Mouse (Mus musculus) right cerebral cortex, adult 2 months (tissue): Measurements from ENCODE around the gene Krt16.
"Not testable (repeated sequence)": the region's sequence is repeated elsewhere in the genome, so short reads cannot be mapped to it uniquely, and the experiment has no call there.

Experiments used
- DNase-seq, 2 experiments: peaks; one replicate each; pipeline ENCODE4 v3.0.0; 2021 to 2022; ENCODE audit warnings: low spot score in 2 of 2

The Krt16 gene

DNA sequence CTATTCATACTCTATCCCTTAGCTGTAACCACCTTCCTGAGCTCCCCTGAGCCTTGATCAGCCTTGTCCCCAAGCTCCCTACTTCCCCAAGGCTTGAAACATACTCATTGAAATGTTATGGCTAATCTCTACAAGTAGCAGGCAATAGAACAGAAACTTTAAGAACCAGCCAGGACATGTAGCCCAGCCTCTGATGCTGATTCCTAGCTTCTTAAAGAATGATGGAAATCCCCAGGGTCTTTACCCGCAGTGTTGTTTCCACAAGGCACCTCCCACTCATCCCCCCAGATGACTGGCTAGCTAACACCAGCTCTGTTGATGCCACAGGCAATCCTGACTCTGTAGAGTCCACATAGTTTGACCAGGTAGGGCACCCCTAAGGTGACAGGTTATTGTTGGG is 9.3 kb upstream of the Krt16 start:
- no peak for DNase-seq

DNA sequence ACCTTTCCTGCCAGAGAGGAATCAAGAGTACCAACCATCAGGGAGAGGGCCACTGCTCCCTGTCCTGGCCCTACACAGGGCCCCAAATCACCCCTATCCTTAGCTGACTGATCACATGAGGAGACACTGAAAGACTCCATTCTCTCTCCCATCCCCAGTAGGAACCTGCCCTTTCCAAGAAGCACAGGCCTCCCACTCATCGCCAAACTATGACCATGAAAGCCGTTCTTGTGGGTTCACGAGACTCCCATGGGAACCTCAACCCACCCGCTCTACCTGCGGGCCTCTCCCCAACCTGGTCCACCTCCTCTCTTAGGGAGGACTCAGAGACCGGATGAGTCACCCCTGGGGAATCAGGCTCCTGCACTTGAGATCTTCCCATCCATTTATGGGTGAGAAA is 6.8 kb upstream of the Krt16 start:
- no peak for DNase-seq

DNA sequence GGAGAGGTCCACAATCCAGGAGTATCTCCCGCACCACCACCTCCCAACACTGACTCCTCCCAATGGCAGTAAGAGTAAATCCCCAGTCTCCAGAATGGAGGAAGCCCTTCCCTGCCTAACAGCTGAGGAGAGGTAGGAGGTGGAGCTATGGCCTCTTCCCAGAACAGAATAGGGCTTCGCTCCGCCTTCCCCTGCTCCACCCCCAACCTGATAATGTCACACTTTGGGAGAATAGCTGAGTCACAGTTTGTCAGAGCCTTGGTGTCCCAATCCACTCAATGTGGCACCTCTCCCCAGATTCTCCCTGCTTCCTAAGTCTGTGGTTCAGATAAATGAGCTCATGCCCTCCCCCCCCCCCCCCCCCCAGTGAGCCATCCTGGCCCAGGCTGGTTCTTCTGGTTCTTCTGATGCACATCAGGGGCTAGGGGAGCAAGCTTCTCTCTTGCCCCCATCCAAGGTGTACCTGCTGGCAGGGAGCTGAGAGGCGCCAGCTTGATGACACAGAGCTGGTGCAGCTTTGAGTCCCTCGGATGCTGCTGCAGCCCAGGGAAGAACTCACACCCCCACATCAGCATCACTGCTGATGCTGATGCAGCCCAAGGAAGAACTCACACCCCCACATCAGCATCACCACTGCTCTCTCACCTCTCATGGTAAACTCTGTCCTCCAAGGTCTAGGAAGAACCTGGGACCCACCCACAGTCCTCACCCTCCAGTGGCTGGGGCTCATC is 5.8 kb upstream of the Krt16 start:
- DNase-seq: peak in 1 of 2 experiments; percentile 18

DNA sequence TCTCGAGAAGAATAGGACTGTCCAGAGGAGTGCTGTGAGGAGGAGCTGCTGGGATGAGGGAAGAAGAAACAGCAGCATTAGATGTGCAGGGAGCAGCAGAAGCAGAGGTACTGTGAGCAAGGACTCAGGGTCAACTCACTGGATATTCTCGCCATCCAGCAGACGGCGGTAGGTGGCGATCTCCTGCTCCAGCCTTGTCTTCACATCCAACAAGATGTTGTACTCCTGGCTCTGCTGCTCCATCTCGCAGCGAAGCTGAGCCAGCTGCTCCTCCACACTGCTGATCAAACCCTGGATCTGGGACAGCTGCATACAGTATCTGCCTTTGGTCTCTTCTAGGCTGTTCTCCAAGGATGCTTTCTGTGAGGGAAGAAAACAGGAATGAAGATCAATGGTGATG is 2.2 kb downstream of the Krt16 start:
- not testable (repeated sequence) for DNase-seq

DNA sequence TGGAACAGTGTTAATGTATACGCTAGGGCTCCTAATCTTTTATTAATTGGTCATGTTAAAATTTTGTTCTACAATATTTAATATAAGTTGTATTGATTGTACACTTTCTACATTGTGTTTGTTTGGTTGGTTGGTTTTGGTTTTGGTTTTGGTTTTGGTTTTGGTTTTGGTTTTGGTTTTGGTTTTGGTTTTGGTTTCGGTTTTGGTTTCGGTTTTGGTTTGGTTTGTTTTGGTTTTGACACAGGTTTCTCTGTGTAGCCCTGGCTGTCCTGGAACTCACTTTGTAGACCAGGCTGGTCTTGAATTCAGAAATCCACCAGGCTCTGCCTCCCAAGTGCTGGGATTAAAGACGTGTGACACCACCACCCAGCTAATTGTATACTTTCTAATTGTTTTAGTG is 8.4 kb downstream of the Krt16 start:
- DNase-seq: not testable (repeated sequence)

DNA sequence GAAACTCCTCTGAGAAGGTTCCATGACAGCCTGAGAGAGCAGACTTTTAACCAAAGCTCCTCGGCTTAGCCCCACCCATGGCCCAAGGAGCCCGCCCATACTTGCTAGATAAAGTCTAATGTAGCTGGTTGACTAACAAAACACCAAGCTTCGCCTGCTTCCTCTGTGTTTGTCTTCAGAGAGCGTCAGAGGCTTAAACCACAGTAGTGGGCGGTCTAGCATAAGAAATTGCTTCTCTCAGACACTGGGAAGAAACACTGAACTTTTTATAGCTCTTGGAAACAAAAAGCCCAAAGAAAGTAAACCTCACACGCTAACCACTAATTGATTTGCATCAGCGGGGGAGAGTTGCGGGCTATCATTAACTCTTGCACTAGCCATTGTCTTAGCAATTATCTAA is 27.0 kb downstream of the Krt16 start:
- peak; percentile 26 to 32 for DNase-seq

DNA sequence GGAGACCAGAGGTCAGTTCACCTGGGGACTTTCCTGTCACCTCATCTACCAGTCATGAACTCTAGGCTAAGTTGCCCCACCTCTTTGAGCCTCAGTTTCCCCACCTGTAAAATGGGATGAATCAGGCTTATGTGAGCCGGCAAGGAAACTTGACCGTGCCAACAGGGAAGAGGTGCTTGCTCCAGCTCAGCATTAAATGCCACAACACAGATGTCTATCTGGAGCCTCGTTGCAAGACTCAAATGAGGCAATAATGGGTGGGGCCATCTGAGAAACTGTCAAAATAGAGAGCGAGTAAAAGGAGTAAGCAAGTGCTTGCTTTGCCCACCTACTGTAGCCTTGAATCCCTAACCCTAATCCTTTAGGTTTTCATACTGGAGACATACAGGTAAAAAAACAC is 29.4 kb downstream of the Krt16 start:
- DNase-seq: no peak

DNA sequence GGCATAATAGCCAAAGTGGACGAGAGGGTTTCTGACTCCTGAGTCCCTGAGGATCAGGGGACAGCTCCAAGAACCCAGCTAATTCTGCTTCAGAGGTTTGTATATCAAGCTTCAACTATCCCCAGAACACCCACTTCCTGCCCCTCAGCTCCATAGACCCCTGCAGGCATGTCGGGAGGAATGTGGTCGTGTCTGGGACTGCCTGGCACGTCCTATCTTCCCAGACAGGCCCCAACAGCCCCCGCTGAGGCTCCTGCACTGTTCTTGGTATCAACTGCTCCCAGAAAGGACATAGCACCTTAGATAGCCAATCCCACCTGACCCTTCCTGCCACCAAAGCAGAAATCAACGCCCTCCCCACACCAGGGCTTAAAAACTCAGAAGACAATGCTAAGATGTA is 40.2 kb downstream of the Krt16 start:
- no peak for DNase-seq

DNA sequence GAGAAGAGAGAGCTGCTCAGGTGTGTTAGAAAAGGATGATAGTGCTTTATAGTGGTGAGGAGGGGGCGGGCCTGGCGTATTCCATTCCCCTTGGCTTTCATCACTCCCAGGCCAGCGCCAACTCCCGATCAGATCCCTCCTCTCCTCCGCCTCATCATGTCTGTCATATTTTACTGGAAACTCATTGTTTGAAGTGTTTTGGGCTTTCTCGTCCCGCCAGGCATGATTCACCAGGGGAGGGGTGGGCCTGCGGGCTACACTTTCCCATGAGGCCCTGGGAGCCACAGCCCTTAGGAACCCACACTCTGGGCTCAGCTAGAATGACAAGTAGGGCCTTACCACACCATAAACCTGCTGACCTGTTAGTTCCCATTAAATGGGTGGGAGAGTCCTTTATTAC is 41.2 kb downstream of the Krt16 start, which contains the start of gene Krt14:
Gene Krt14 (minus strand): TSS at position 51 of the 400 bp plus-strand sequence.
- no peak for DNase-seq

DNA sequence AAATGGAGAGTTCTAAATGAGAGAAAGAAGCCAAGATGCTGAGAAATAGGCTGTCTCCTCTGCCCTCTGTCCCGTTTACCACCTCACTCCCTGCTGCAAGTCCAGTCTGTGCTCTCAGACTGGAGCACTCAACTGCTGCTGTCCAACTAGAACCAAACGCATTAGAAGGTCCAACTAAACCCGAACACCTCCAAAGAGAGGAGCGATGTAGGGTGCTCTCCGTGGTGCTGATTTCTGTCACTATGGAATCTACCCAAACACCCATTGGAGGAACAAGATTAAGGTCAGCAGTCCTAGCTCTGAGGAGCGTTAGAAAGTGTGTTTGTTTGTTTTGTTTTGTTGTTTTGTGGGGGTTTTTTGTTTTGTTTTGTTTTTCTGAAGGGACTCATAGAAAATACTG is 45.3 kb downstream of the Krt16 start:
- DNase-seq: no peak

DNA sequence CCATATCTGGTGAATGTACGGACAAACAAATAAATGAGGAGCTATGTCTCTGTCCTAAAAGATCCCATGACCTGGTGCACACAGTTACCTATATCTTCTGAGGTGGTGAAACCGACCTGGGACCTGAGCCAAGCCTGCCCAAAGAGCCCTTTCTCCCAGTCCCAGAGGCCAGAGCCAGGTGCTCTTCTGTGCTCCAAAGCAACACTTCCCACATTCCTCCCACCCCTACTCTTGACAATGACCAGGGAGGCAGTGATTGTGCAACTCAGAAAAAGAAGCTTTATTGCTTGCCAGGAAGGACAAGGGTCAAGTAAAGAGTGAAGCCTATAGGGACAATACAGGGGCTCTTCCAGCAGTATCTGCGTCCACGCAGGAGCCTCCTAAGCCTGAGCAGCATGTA is 45.8 kb downstream of the Krt16 start:
- no peak for DNase-seq

DNA sequence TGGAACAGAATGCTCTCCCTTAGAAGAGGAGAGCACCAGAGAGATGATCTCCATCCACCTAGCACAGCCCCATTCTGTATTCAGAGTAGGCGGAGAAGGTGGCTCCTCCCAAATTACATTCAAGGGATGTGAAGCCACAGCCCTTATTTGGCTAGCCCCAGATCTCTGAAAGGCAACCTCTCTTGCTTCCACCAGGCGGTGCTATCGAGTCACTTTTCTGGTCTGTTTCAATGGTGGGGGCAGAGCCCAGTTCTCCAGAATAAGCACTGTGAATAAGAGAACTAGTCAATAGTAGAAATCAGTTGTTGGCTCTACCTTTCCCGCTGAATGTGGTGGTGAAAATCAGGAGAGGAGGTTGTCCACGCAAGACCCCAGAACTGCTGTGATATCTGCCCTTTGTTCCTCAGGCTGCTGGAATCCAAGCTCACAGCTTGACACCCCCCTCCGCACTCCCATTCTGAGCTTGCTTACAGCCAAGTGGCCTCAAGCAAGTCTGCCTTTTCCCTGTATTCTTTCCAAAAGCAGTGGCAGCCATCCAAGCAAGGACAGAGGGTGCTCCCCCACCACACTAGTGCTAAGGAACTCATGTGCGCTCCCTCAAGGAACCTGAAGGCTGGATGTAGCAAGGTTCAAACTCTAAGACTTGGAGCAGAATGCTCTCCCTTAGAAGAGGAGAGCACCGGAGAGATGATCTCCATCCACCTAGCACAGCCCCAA is 48.4 kb downstream of the Krt16 start:
- peak; percentile 22 to 69 for DNase-seq

DNA sequence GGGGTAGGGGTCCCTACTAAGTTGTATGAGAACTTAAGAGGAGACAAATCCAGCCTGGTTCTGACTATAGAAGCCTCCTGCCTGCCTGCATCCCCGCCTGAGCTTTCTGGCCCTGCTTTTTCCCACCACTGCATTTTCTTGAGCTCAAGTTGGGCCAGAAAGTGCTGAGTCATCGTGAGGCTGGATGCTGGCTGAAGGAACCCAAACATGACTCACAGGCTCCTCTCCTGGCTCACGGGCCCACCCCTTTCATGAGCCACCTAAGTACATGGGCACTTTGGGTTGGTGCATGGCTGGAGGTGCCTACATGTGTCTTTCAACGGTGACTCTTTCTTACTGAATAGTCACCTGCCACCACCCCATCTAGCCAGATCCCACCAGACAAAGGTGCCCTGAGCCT is 50.0 kb downstream of the Krt16 start:
- DNase-seq: peak; percentile 60 to 64
